Comparison of ENCODE assay signal across 21 mouse cellular contexts in the genomic region with DNA sequence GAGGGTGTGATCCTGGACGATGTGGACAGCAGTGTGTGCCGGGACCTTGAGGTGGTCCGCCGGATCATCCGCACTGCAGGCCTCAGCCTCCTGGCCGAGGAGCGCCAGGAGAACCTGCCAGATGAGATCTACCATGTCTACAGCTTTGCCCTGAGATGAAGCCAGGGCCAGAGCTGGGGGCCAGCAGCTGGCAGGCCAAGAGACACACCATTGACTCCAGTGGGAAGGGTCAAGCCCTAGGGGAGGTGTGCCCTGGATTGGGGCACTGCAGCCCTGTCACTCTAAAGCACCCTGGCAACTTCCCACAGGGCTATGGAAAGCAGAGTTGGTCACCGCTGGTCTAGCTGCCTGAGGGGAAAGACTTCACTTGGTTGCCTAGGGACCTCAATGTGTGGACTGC. TPM values are rescaled to one million over a fixed set of nuclear protein-coding genes. Genes with fewer than 3 reads are reported as not detected.
DNase-seq lines count a peak whose midpoint lies in the region; ATAC-seq and TF ChIP-seq lines count a peak whose summit lies in the region.
"Had no signal": no experiment of that assay in that cellular context is flagged by ENCODE, and none has a peak within 500 bp of the region (broad histone marks: within the 10 kb centered on the region; RNA-seq: fewer than 3 reads in every experiment).

No protein-coding gene starts in this region.

- peaks cover 89% of the 10 kb centered on the region for H3K36me3 ChIP-seq in forebrain, embryonic 13.5 days (ENCODE audit: poor library complexity, severe bottlenecking)
- peaks cover 26% of the 10 kb centered on the region for H3K36me3 ChIP-seq in forebrain, embryonic 11.5 days (ENCODE audit: control insufficient read depth, insufficient read depth, low read length)
- peaks cover 83% of the 10 kb centered on the region for H3K36me3 ChIP-seq in neural tube, embryonic 13.5 days
- peaks cover 88% of the 10 kb centered on the region for H3K36me3 ChIP-seq in limb, embryonic 15.5 days

- H3K9me3 ChIP-seq in forebrain, embryonic 13.5 days (replicated peaks), result 0 out of 2 replicates have a peak, but pooled peaks cover 8% of the 10 kb centered on the region
- peaks cover 4% of the 10 kb centered on the region; the same call in 1 of the 2 replicates for H3K9me3 ChIP-seq in forebrain, embryonic 11.5 days (ENCODE audit: control insufficient read depth, low read length)
- no peaks in the 10 kb centered on the region for H3K9me3 ChIP-seq in neural tube, embryonic 13.5 days
- H3K9me3 ChIP-seq in limb, embryonic 15.5 days, result no peaks in the 10 kb centered on the region

- H3K9ac ChIP-seq in forebrain, embryonic 13.5 days, result peak overlapping the region; percentile 26; the same call in 1 of the 2 replicates
- no peak overlapping the region for H3K9ac ChIP-seq in forebrain, embryonic 11.5 days (ENCODE audit: low read length)
- no peak overlapping the region for H3K9ac ChIP-seq in neural tube, embryonic 13.5 days
- no peak overlapping the region for H3K9ac ChIP-seq in limb, embryonic 15.5 days
- H3K9ac ChIP-seq: limb, embryonic 13.5 days; midbrain, embryonic 12.5 days had no signal

- H3K27ac ChIP-seq in forebrain, embryonic 13.5 days, result 0 out of 2 replicates have a peak overlapping the region, but pooled peaks have one; percentile 28
- H3K27ac ChIP-seq in forebrain, embryonic 11.5 days (ENCODE audit: low read depth, low read length), result no peak overlapping the region
- H3K27ac ChIP-seq in layer of hippocampus, adult 2 months, result 0 out of 2 replicates have a peak overlapping the region, but pooled peaks have one; percentile 55
- H3K27ac ChIP-seq in neural tube, embryonic 13.5 days (replicated peaks), result peak overlapping the region; percentile 68
- H3K27ac ChIP-seq in limb, embryonic 15.5 days, result peak overlapping the region; percentile 17; the same call in 1 of the 2 replicates
- H3K27ac ChIP-seq: heart, adult 2 months; limb, embryonic 13.5 days had no signal

- peaks cover 27% of the 10 kb centered on the region for H3K4me1 ChIP-seq in forebrain, embryonic 13.5 days
- H3K4me1 ChIP-seq in forebrain, embryonic 11.5 days (replicated peaks; ENCODE audit: control insufficient read depth, insufficient read depth, low read length), result peaks cover 7% of the 10 kb centered on the region; the same call in 1 of the 2 replicates
- H3K4me1 ChIP-seq in neural tube, embryonic 13.5 days (replicated peaks), result peaks cover 39% of the 10 kb centered on the region
- peaks cover 31% of the 10 kb centered on the region for H3K4me1 ChIP-seq in limb, embryonic 15.5 days

- H3K27me3 ChIP-seq in forebrain, embryonic 13.5 days, result no peaks in the 10 kb centered on the region
- no peaks in the 10 kb centered on the region for H3K27me3 ChIP-seq in forebrain, embryonic 11.5 days (ENCODE audit: control insufficient read depth, insufficient read depth, low read length)
- H3K27me3 ChIP-seq in neural tube, embryonic 13.5 days, result no peaks in the 10 kb centered on the region
- no peaks in the 10 kb centered on the region for H3K27me3 ChIP-seq in limb, embryonic 15.5 days
- H3K27me3 ChIP-seq: CH12.LX; limb, embryonic 13.5 days; midbrain, embryonic 12.5 days had no signal

- no peak overlapping the region for H3K4me2 ChIP-seq in forebrain, embryonic 13.5 days
- no peak overlapping the region for H3K4me2 ChIP-seq in forebrain, embryonic 11.5 days (ENCODE audit: low read depth, low read length, severe bottlenecking)
- H3K4me2 ChIP-seq in neural tube, embryonic 13.5 days, result no peak overlapping the region
- no peak overlapping the region for H3K4me2 ChIP-seq in limb, embryonic 15.5 days
- H3K4me2 ChIP-seq: limb, embryonic 13.5 days; midbrain, embryonic 12.5 days had no signal

- no peak overlapping the region for H3K4me3 ChIP-seq in forebrain, embryonic 13.5 days
- H3K4me3 ChIP-seq in forebrain, embryonic 11.5 days (ENCODE audit: low read depth, low read length), result no peak overlapping the region
- H3K4me3 ChIP-seq in layer of hippocampus, adult 2 months, result no peak overlapping the region
- H3K4me3 ChIP-seq in neural tube, embryonic 13.5 days, result no peak overlapping the region
- H3K4me3 ChIP-seq in limb, embryonic 15.5 days, result no peak overlapping the region
- H3K4me3 ChIP-seq: heart, adult 2 months; limb, embryonic 13.5 days; midbrain, embryonic 12.5 days had no signal

- DNase-seq in forebrain, embryonic 11.5 days (ENCODE audit: low spot score), result no peak
- no peak for DNase-seq in layer of hippocampus, adult 2 months (ENCODE audit: low spot score in 2 of 2)
- no peak for DNase-seq in layer of hippocampus, postnatal 36 days
- DNase-seq in neural tube, embryonic 10.5 days (ENCODE audit: extremely low spot score, low spot score), result no peak
- DNase-seq: adrenal gland, postnatal 25 days; cerebellum, adult 11-12 months; cerebellum, postnatal 36 days; gastrocnemius, postnatal 10 days; heart, adult 2 months; lung, adult 18-20 months; right cerebral cortex, adult 18-20 months; thymus, adult 18-20 months had no signal

- 94% methylated on average over 8 of the region's 8 CpGs for WGBS in forebrain, embryonic 13.5 days
- WGBS in forebrain, embryonic 11.5 days, result 92% methylated on average over 8 of the region's 8 CpGs
- 91% methylated on average over 8 of the region's 8 CpGs for WGBS in neural tube, embryonic 13.5 days
- WGBS in limb, embryonic 15.5 days, result 89% methylated on average over 8 of the region's 8 CpGs

- no peak for ATAC-seq in forebrain, embryonic 13.5 days
- ATAC-seq in forebrain, embryonic 11.5 days (replicated peaks; ENCODE audit: low FRiP score), result no peak
- ATAC-seq in neural tube, embryonic 13.5 days (ENCODE audit: low read depth), result no peak
- ATAC-seq in limb, embryonic 15.5 days (ENCODE audit: insufficient number of reproducible peaks, low FRiP score, low TSS enrichment, low read depth), result no peak
- no peak for ATAC-seq in CD4-positive, CD25-positive, alpha-beta regulatory T cell, adult 4 months
- ATAC-seq: intestine, embryonic 16.5 days had no signal

- no peak for TF ChIP-seq CTCF in layer of hippocampus, adult 2 months (conservative IDR thresholded peaks at IDR 0.05)

RNA-seq across cellular contexts. Expression of a gene that starts 7.7 kb away (rescaled TPM):
- polyA plus RNA-seq in forebrain, embryonic 13.5 days (2015; fragmentation: Nextera tagmentation; extraction: Ambion mirVana), result 39.4 and 43.4 TPM in 2 replicates
- polyA plus RNA-seq in forebrain, embryonic 11.5 days (2014; fragmentation: Nextera tagmentation; extraction: Ambion mirVana), result 41.9 and 42.5 TPM in 2 replicates
- total RNA-seq in layer of hippocampus, adult 2 months (2021), result 10 to 100 TPM; 36.7 to 40.8 TPM
- total RNA-seq in layer of hippocampus, postnatal 36 days (2021), result 10 to 100 TPM; 38.4 to 40.6 TPM
- polyA plus RNA-seq in neural tube, embryonic 13.5 days (2015; fragmentation: Nextera tagmentation; extraction: Ambion mirVana), result 38.2 and 39.8 TPM in 2 replicates
- polyA plus RNA-seq in limb, embryonic 15.5 days (2015; fragmentation: Nextera tagmentation; extraction: Ambion mirVana), result 32.8 and 34.4 TPM in 2 replicates
- 10 to 100 TPM; 33.1 to 65.6 TPM for polyA plus RNA-seq in CD4-positive, CD25-positive, alpha-beta regulatory T cell, adult 4 months (2017; shearing (Covaris generic))

RNA-seq across cellular contexts. Expression of a gene that starts 12.3 kb away (rescaled TPM):
- polyA plus RNA-seq in forebrain, embryonic 13.5 days (2015; fragmentation: Nextera tagmentation; extraction: Ambion mirVana), result 1.8 and 3.0 TPM in 2 replicates
- polyA plus RNA-seq in forebrain, embryonic 11.5 days (2014; fragmentation: Nextera tagmentation; extraction: Ambion mirVana), result 30.8 and 33.6 TPM in 2 replicates
- total RNA-seq in layer of hippocampus, adult 2 months (2021), result 1 to 10 TPM; 1.4 to 2.5 TPM
- total RNA-seq in layer of hippocampus, postnatal 36 days (2021), result 1 to 10 TPM in 1 of 2 experiments, under 1 TPM in 1; 0.92 to 2.1 TPM
- 1.7 and 4.9 TPM in 2 replicates for polyA plus RNA-seq in neural tube, embryonic 13.5 days (2015; fragmentation: Nextera tagmentation; extraction: Ambion mirVana)
- polyA plus RNA-seq in limb, embryonic 15.5 days (2015; fragmentation: Nextera tagmentation; extraction: Ambion mirVana), result 47.6 and 65.0 TPM in 2 replicates
- polyA plus RNA-seq in CD4-positive, CD25-positive, alpha-beta regulatory T cell, adult 4 months (2017; shearing (Covaris generic)), result not detected
- total RNA-seq: CH12.LX; megakaryocyte progenitor cell, adult 5-6 weeks had no signal

RNA-seq across cellular contexts. Expression of a gene that starts 14.8 kb away (rescaled TPM):
- polyA plus RNA-seq in forebrain, embryonic 13.5 days (2015; fragmentation: Nextera tagmentation; extraction: Ambion mirVana), result 120 and 127 TPM in 2 replicates
- polyA plus RNA-seq in forebrain, embryonic 11.5 days (2014; fragmentation: Nextera tagmentation; extraction: Ambion mirVana), result 102 and 118 TPM in 2 replicates
- 10 to 100 TPM; 33.1 to 33.5 TPM for total RNA-seq in layer of hippocampus, adult 2 months (2021)
- 10 to 100 TPM; 31.3 to 37.4 TPM for total RNA-seq in layer of hippocampus, postnatal 36 days (2021)
- polyA plus RNA-seq in neural tube, embryonic 13.5 days (2015; fragmentation: Nextera tagmentation; extraction: Ambion mirVana), result 101 and 107 TPM in 2 replicates
- polyA plus RNA-seq in limb, embryonic 15.5 days (2015; fragmentation: Nextera tagmentation; extraction: Ambion mirVana), result 86.3 and 89.5 TPM in 2 replicates
- polyA plus RNA-seq in CD4-positive, CD25-positive, alpha-beta regulatory T cell, adult 4 months (2017; shearing (Covaris generic)), result 10 to 100 TPM; 30.5 to 44.9 TPM

RNA-seq across cellular contexts. Expression of a gene that starts 19.0 kb away (rescaled TPM):
- polyA plus RNA-seq in forebrain, embryonic 13.5 days (2015; fragmentation: Nextera tagmentation; extraction: Ambion mirVana), result 3.8 and 4.5 TPM in 2 replicates
- 4.2 and 4.6 TPM in 2 replicates for polyA plus RNA-seq in forebrain, embryonic 11.5 days (2014; fragmentation: Nextera tagmentation; extraction: Ambion mirVana)
- 1 to 10 TPM; 4.9 to 5.4 TPM for total RNA-seq in layer of hippocampus, adult 2 months (2021)
- total RNA-seq in layer of hippocampus, postnatal 36 days (2021), result 1 to 10 TPM; 4.8 to 5.6 TPM
- polyA plus RNA-seq in neural tube, embryonic 13.5 days (2015; fragmentation: Nextera tagmentation; extraction: Ambion mirVana), result 0.91 and 1.3 TPM in 2 replicates
- polyA plus RNA-seq in limb, embryonic 15.5 days (2015; fragmentation: Nextera tagmentation; extraction: Ambion mirVana), result 2.4 and 3.1 TPM in 2 replicates
- under 1 TPM in 1 of 2 experiments, not detected in 1; 0.62 TPM for polyA plus RNA-seq in CD4-positive, CD25-positive, alpha-beta regulatory T cell, adult 4 months (2017; shearing (Covaris generic))
- total RNA-seq: CH12.LX; megakaryocyte progenitor cell, adult 5-6 weeks had no signal
